Mouse (Mus musculus) Muller cell, postnatal 12 days (primary cell): Measurements from ENCODE around the gene Dpp4.

Experiments
- DNase-seq: peaks from one replicate; pipeline ENCODE4 v3.0.0-alpha.2; 2015; ENCODE audit errors: inconsistent ontology term

Dpp4 gene

DNA sequence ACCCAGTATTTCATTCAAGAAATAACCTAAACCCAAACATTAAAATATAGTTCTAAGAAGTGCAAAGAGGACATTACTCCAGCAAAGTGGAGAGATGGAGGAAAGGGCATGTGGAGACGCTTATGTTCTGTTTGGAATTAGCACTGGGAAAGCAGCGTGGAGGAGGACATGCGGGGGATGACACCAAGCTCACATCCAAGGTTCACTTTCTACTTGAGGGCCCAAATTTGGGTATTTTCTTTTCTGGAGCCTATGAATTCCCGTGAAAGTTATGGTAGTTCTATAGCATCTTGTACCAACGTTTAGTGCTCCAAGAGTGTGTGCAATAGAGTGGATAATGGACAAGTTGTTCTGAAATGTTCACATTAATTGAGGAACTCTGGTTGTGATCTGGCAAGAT is 105.1 kb downstream of the Dpp4 start:
- no peak for DNase-seq

GRCm38 (mm10) chr2:62301716-62302115 is 110.3 kb downstream of the Dpp4 start:
- no peak for DNase-seq

- peak; percentile 65 for DNase-seq
These were observed 118.2 kb downstream of the Dpp4 start for GRCm38 (mm10) chr2:62293846-62294245.

- no peak for DNase-seq
These were observed 124.5 kb downstream of the Dpp4 start for GRCm38 (mm10) chr2:62287532-62287931.

GRCm38 (mm10) chr2:62285847-62286246 is 126.2 kb downstream of the Dpp4 start:
- DNase-seq, result no peak

DNA sequence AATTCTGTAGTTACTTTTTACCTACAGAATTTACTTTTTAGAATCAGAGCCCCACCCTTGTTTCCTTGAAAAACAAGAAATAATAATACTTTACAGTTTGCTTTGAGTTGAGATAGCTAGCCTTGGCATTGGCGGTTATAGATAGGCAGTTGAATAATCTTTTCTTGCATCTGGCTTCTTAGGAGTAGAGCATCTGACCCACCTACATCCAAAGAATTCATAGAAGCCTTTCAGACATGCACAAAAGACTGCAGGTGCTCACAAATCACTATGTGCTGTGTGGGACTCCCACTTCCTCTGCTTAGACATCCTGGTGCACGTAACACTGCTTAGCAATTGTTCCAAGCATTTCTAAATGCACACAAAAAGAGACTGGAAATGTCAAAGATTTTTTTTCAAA is 127.0 kb downstream of the Dpp4 start:
- DNase-seq, result no peak
